Mouse (Mus musculus): ENCODE measurements around the gene Efhb. TPM values are rescaled to one million over a fixed set of nuclear protein-coding genes. Genes with fewer than 3 reads are reported as not detected.

Gene Efhb
- total and polyA plus RNA-seq, 2 experiments from 2014 or later, result 0.47 to 0.76 TPM

DNA sequence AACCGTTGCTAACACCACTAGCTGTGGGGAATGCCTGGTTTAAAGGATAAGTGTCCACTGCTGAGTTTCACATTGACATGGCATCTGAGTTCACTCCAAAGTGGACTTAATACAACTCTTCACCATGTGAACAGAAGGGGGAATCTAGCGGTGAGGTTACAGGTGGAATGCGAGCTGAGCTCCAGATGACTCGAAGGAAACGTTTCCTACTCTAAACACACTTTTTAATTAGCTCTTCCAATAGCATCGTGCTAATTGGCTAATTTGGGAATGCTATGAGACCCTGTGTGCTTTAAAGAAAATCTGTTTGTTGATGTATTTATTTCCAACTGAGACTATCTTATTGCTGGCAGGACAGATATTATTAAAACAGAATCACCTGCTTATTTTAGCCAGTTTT lies 76.3 kb downstream of the Efhb start:
- no peaks in the 10 kb centered on the region for H3K27me3 ChIP-seq (ENCODE audit: insufficient read depth, low read length)
- WGBS, result 72% methylated on average over 6 of the region's 6 CpGs
- DNase-seq (ENCODE audit: low spot score), result peak; percentile 7
- no peaks in the 10 kb centered on the region for H3K9me3 ChIP-seq (ENCODE audit: low read length)
- no peak overlapping the region for H3K9ac ChIP-seq (replicated peaks; ENCODE audit: low read length)
- no peaks in the 10 kb centered on the region for H3K4me1 ChIP-seq (ENCODE audit: insufficient read depth, low read length)
- no peak for TF ChIP-seq CTCF (IDR thresholded peaks at IDR 0.05; ENCODE audit: low read depth)
- peak; percentile 53; the same call in 1 of the 2 replicates for ATAC-seq
- H3K27ac ChIP-seq, result no peak overlapping the region
- H3K4me2 ChIP-seq (ENCODE audit: low read depth, low read length), result no peak overlapping the region
- no peak overlapping the region for H3K4me3 ChIP-seq (ENCODE audit: low read length)
- H3K36me3 ChIP-seq (ENCODE audit: insufficient read depth, low read length), result no peaks in the 10 kb centered on the region

DNA sequence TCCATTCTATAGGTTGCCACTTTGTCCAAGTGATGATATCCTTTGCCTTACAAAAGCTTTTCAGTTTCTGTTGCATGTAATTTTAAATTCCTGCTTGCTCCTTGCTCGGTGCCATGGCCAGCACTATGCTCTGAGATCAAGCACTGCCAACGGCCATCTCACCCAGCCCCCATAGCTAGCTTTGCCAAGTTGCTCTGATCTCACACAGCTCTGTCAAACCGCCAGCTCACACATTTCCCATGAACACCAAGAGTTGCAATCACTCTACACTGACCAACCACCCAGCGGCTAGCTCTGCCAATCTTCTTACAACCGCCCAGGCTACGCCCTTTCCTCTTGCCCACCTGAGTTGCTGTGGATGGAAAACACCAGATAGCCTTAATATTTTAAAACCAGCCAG lies 99.0 kb downstream of the Efhb start:
- 82% methylated on average over 6 of the region's 6 CpGs for WGBS
- TF ChIP-seq CTCF (IDR thresholded peaks at IDR 0.05; ENCODE audit: low read depth), result no peak
- no peak overlapping the region for H3K4me3 ChIP-seq (ENCODE audit: low read length)
- H3K9ac ChIP-seq (replicated peaks; ENCODE audit: low read length), result no peak overlapping the region
- H3K4me1 ChIP-seq (ENCODE audit: insufficient read depth, low read length), result no peaks in the 10 kb centered on the region
- H3K27ac ChIP-seq, result no peak overlapping the region
- H3K36me3 ChIP-seq (ENCODE audit: insufficient read depth, low read length), result no peaks in the 10 kb centered on the region
- H3K27me3 ChIP-seq (ENCODE audit: insufficient read depth, low read length), result no peaks in the 10 kb centered on the region
- H3K4me2 ChIP-seq (ENCODE audit: low read depth, low read length), result no peak overlapping the region
- ATAC-seq (no peak), DNase-seq (ENCODE audit: low spot score) (no peak)
- no peaks in the 10 kb centered on the region for H3K9me3 ChIP-seq (ENCODE audit: low read length)

Other genes starting within 250 kb of the Efhb start
- 64.4 and 80.8 TPM in 2 replicates for gene Rab5a, start 15.9 kb upstream of the Efhb start, total RNA-seq (2014; rRNA removed)
- gene Rab5a, start 15.9 kb upstream of the Efhb start, polyA plus RNA-seq (2015; fragmentation: Nextera tagmentation; extraction: Ambion mirVana), result 116 and 124 TPM in 2 replicates
- not detected in 2 replicates for gene Pp2d1, start 76.1 kb upstream of the Efhb start, total RNA-seq (2014; rRNA removed)
- gene Pp2d1, start 76.1 kb upstream of the Efhb start, polyA plus RNA-seq (2015; fragmentation: Nextera tagmentation; extraction: Ambion mirVana), result 0.21 TPM in 2 replicates
- gene Kat2b, start 103.5 kb upstream of the Efhb start, total RNA-seq (2014; rRNA removed), result 17.5 and 20.6 TPM in 2 replicates
- gene Kat2b, start 103.5 kb upstream of the Efhb start, polyA plus RNA-seq (2015; fragmentation: Nextera tagmentation; extraction: Ambion mirVana), result 4.2 and 4.6 TPM in 2 replicates
- gene Sgo1, start 226.0 kb upstream of the Efhb start, total RNA-seq (2014; rRNA removed), result 2.7 and 3.5 TPM in 2 replicates
- gene Sgo1, start 226.0 kb upstream of the Efhb start, polyA plus RNA-seq (2015; fragmentation: Nextera tagmentation; extraction: Ambion mirVana), result 6.8 and 6.9 TPM in 2 replicates

Data from hindbrain, postnatal 0 days (tissue).